Mouse (Mus musculus): ENCODE results near the gene Kit.

GRCm38 (mm10) chr5:75653431-75653830 lies 78.7 kb downstream of the Kit start:
- TF ChIP-seq MAX (IDR thresholded peaks at IDR 0.05) (no peak), CTCF (IDR thresholded peaks at IDR 0.05; ENCODE audit: control insufficient read depth, insufficient read depth, insufficient read length) (no peak)

Measured in C2C12 (cell line).